Mouse (Mus musculus) hindbrain, embryonic 10.5 days (tissue): Measurements from ENCODE around the gene Kif18a. TPM values are rescaled to one million over a fixed set of nuclear protein-coding genes. Genes with fewer than 3 reads are reported as not detected.

Experiments used
- DNase-seq: peaks from one replicate; pipeline ENCODE4 v3.0.0-alpha.2; 2017; ENCODE audit warnings: low spot score
- H3K27ac ChIP-seq: fragments of 300-500 bp; sonication (generic); 2 replicates; pipeline ENCODE4 v1.5.1; 2016; ENCODE audit warnings: mild to moderate bottlenecking, moderate library complexity
- H3K27me3 ChIP-seq: fragments of 300-500 bp; sonication (generic); 2 replicates; pipeline ENCODE4 v1.6.1; 2016; ENCODE audit warnings: mild to moderate bottlenecking; ENCODE audit not compliant: poor library complexity, insufficient read depth, severe bottlenecking
- H3K36me3 ChIP-seq: fragments of 300-500 bp; sonication (generic); 2 replicates; pipeline ENCODE4 v1.6.1; 2016; ENCODE audit warnings: mild to moderate bottlenecking, moderate library complexity
- H3K4me1 ChIP-seq: fragments of 300-500 bp; sonication (generic); replicated peaks from 2 replicates; pipeline ENCODE4 v1.6.1; 2016; ENCODE audit warnings: mild to moderate bottlenecking
- H3K4me3 ChIP-seq: fragments of 300-500 bp; sonication (generic); 2 replicates; pipeline ENCODE4 v1.5.1; 2016; ENCODE audit warnings: mild to moderate bottlenecking, moderate library complexity
- H3K9me3 ChIP-seq: fragments of 300-500 bp; sonication (generic); 2 replicates; pipeline ENCODE4 v1.6.1; 2016; ENCODE audit warnings: mild to moderate bottlenecking, moderate library complexity
- WGBS: fragments of 180-500 bp; shearing (Covaris S2); methylation state at CpG from one replicate; pipeline ENCODE4 v1.1.7; 2016; 5-methylcytosine and 5-hydroxymethylcytosine counted together
- polyA plus RNA-seq: library from polyadenylated mRNA; unstranded; fragments of >200 nt; fragmentation: Nextera tagmentation; extraction: Ambion mirVana; gene quantifications from 2 replicates; pipeline ENCODE4 v1.2.1, GENCODE M21; 2016

Gene Kif18a
- 32.3 and 34.8 TPM in 2 replicates for polyA plus RNA-seq

- WGBS, result under 1% methylated on average over 51 of the region's 51 CpGs
- no peaks in the 10 kb centered on the region for H3K27me3 ChIP-seq
Observed at GRCm38 (mm10) chr2:109280600-109281340, at the start of gene Kif18a, which contains the start of gene Mettl15. Kif18a (plus strand) TSS chr2:109280738. Mettl15 (minus strand) TSS chr2:109280748.

GRCm38 (mm10) chr2:109233876-109234275, 46.7 kb upstream of the Kif18a start:
- WGBS, result 85% methylated on average over 4 of the region's 4 CpGs
- Histone ChIP-seq H3K9me3 (no peaks in the 10 kb centered on the region), H3K36me3 (no peaks in the 10 kb centered on the region), H3K27ac (no peak overlapping the region), H3K4me3 (no peak overlapping the region), H3K4me1 (no peaks in the 10 kb centered on the region), H3K27me3 (no peaks in the 10 kb centered on the region)
- no peak for DNase-seq

More at GRCm38 (mm10) chr2:109280600-109281340, at the start of gene Kif18a, which contains the start of gene Mettl15:
- peak within 1 kb of the TSS; percentile 95 for H3K27ac ChIP-seq
- peak within 1 kb of the TSS; percentile 83 for H3K4me3 ChIP-seq
- H3K9me3 ChIP-seq, result no peaks in the 10 kb centered on the region
- DNase-seq, result peak; percentile 96
- no peaks in the 10 kb centered on the region for H3K36me3 ChIP-seq
- peaks cover 22% of the 10 kb centered on the region for H3K4me1 ChIP-seq

- Histone ChIP-seq H3K4me1 (no peaks in the 10 kb centered on the region), H3K4me3 (no peak overlapping the region), H3K27ac (no peak overlapping the region), H3K27me3 (no peaks in the 10 kb centered on the region), H3K36me3 (no peaks in the 10 kb centered on the region), H3K9me3 (no peaks in the 10 kb centered on the region)
- 95% methylated on average over 1 of the region's 1 CpGs for WGBS
- no peak for DNase-seq
Observed at GRCm38 (mm10) chr2:109235741-109236140, 44.8 kb upstream of the Kif18a start.

- Histone ChIP-seq H3K36me3 (no peaks in the 10 kb centered on the region), H3K27me3 (no peaks in the 10 kb centered on the region), H3K9me3 (no peaks in the 10 kb centered on the region), H3K4me3 (no peak overlapping the region), H3K4me1 (no peaks in the 10 kb centered on the region), H3K27ac (no peak overlapping the region)
- 64% methylated on average over 3 of the region's 3 CpGs for WGBS
- no peak for DNase-seq
Observed at GRCm38 (mm10) chr2:109241947-109242346, 38.6 kb upstream of the Kif18a start.

- Histone ChIP-seq H3K4me3 (no peak overlapping the region), H3K27me3 (no peaks in the 10 kb centered on the region), H3K9me3 (no peaks in the 10 kb centered on the region), H3K4me1 (no peaks in the 10 kb centered on the region), H3K27ac (no peak overlapping the region), H3K36me3 (no peaks in the 10 kb centered on the region)
- whole genome bisulfite sequencing, result 94% methylated on average over 1 of the region's 1 CpGs
- no peak for DNase-seq
Observed at GRCm38 (mm10) chr2:109262779-109263178, 17.8 kb upstream of the Kif18a start.

GRCm38 (mm10) chr2:109273098-109273497, 7.4 kb upstream of the Kif18a start:
- H3K27me3 ChIP-seq, result no peaks in the 10 kb centered on the region
- no peak for DNase-seq
- no peak overlapping the region for H3K4me3 ChIP-seq
- WGBS, result 85% methylated on average over 1 of the region's 1 CpGs
- peaks cover 4% of the 10 kb centered on the region; the same call in 1 of the 2 replicates for H3K4me1 ChIP-seq
- no peak overlapping the region for H3K27ac ChIP-seq
- H3K36me3 ChIP-seq, result no peaks in the 10 kb centered on the region
- H3K9me3 ChIP-seq, result no peaks in the 10 kb centered on the region

- H3K27ac ChIP-seq, result peak overlapping the region; percentile 84
- no peak for DNase-seq
- H3K4me3 ChIP-seq, result peak overlapping the region; percentile 61
- no peaks in the 10 kb centered on the region for H3K36me3 ChIP-seq
- H3K4me1 ChIP-seq, result peaks cover 22% of the 10 kb centered on the region
- H3K9me3 ChIP-seq, result no peaks in the 10 kb centered on the region
- WGBS, result 12% methylated on average over 7 of the region's 7 CpGs
- no peaks in the 10 kb centered on the region for H3K27me3 ChIP-seq
Observed at GRCm38 (mm10) chr2:109277593-109277992, 2.9 kb upstream of the Kif18a start.

GRCm38 (mm10) chr2:109278036-109278435, 2.5 kb upstream of the Kif18a start:
- Histone ChIP-seq H3K4me3 (peak overlapping the region; percentile 61), H3K4me1 (peaks cover 22% of the 10 kb centered on the region), H3K36me3 (no peaks in the 10 kb centered on the region), H3K27me3 (no peaks in the 10 kb centered on the region), H3K27ac (peak overlapping the region; percentile 84), H3K9me3 (no peaks in the 10 kb centered on the region)
- DNase-seq, result peak; percentile 42
- under 1% methylated on average over 16 of the region's 16 CpGs for whole genome bisulfite sequencing

GRCm38 (mm10) chr2:109280272-109280599, 302 bp upstream of the Kif18a start:
- Histone ChIP-seq H3K4me1 (peaks cover 22% of the 10 kb centered on the region), H3K27ac (peak overlapping the region; percentile 95), H3K9me3 (no peaks in the 10 kb centered on the region), H3K4me3 (peak overlapping the region; percentile 83), H3K36me3 (no peaks in the 10 kb centered on the region), H3K27me3 (no peaks in the 10 kb centered on the region)
- 7% methylated on average over 4 of the region's 4 CpGs for WGBS
- no peak for DNase-seq

GRCm38 (mm10) chr2:109281341-109281690, 778 bp downstream of the Kif18a start:
- Histone ChIP-seq H3K9me3 (no peaks in the 10 kb centered on the region), H3K27me3 (no peaks in the 10 kb centered on the region), H3K27ac (peak overlapping the region; percentile 95), H3K4me3 (peak overlapping the region; percentile 83), H3K4me1 (peaks cover 22% of the 10 kb centered on the region), H3K36me3 (no peaks in the 10 kb centered on the region)
- WGBS, result 0% methylated on average over 1 of the region's 1 CpGs
- DNase-seq, result no peak

- Histone ChIP-seq H3K4me3 (no peak overlapping the region), H3K27ac (no peak overlapping the region), H3K9me3 (no peaks in the 10 kb centered on the region), H3K4me1 (peaks cover 16% of the 10 kb centered on the region), H3K36me3 (peaks cover 13% of the 10 kb centered on the region), H3K27me3 (no peaks in the 10 kb centered on the region)
- no peak for DNase-seq
- WGBS, result 93% methylated on average over 3 of the region's 3 CpGs
Observed at GRCm38 (mm10) chr2:109284121-109284520, 3.6 kb downstream of the Kif18a start.

GRCm38 (mm10) chr2:109289327-109289726, 8.8 kb downstream of the Kif18a start:
- Histone ChIP-seq H3K27ac (no peak overlapping the region), H3K9me3 (no peaks in the 10 kb centered on the region), H3K27me3 (no peaks in the 10 kb centered on the region), H3K4me1 (no peaks in the 10 kb centered on the region), H3K4me3 (no peak overlapping the region), H3K36me3 (peaks cover 64% of the 10 kb centered on the region)
- WGBS, result 95% methylated on average over 6 of the region's 6 CpGs
- no peak for DNase-seq

- no peaks in the 10 kb centered on the region for H3K9me3 ChIP-seq
- H3K27ac ChIP-seq, result no peak overlapping the region
- no peaks in the 10 kb centered on the region for H3K4me1 ChIP-seq
- H3K27me3 ChIP-seq, result no peaks in the 10 kb centered on the region
- DNase-seq, result no peak
- 88% methylated on average over 5 of the region's 5 CpGs for WGBS
- H3K4me3 ChIP-seq, result no peak overlapping the region
- H3K36me3 ChIP-seq, result peaks cover 73% of the 10 kb centered on the region
Observed at GRCm38 (mm10) chr2:109296264-109296663, 15.7 kb downstream of the Kif18a start.
